Mouse (Mus musculus) liver, embryonic 16.5 days (tissue): ENCODE measurements around the gene Nwd1. TPM values are rescaled to one million over a fixed set of nuclear protein-coding genes. Genes with fewer than 3 reads are reported as not detected.

Experiments used
- ATAC-seq: fragments of 200-750 bp; cut with Nextera tagmentation; 2 replicates; pipeline ENCODE4 v1.8.0; 2017; ENCODE audit warnings: low read depth, mild to moderate bottlenecking, moderate number of reproducible peaks, moderate library complexity
- H3K27ac ChIP-seq: fragments of 300-500 bp; sonication (generic); 2 replicates; pipeline ENCODE4 v1.5.1; 2014; ENCODE audit warnings: mild to moderate bottlenecking, low read length
- H3K27me3 ChIP-seq: fragments of 300-500 bp; sonication (generic); 2 replicates; pipeline ENCODE4 v1.6.1; 2014; ENCODE audit warnings: low read depth, low read length, mixed read lengths; ENCODE audit not compliant: control insufficient read depth, insufficient read depth
- H3K36me3 ChIP-seq: fragments of 300-500 bp; sonication (generic); 2 replicates; pipeline ENCODE4 v1.6.1; 2014; ENCODE audit warnings: mild to moderate bottlenecking; ENCODE audit not compliant: control insufficient read depth, insufficient read depth
- H3K4me1 ChIP-seq: fragments of 300-500 bp; sonication (generic); 2 replicates; pipeline ENCODE4 v1.6.1; 2014; ENCODE audit warnings: low read depth, low read length, mixed read lengths; ENCODE audit not compliant: control insufficient read depth
- H3K4me2 ChIP-seq: fragments of 300-500 bp; sonication (generic); 2 replicates; pipeline ENCODE4 v1.6.1; 2014; ENCODE audit warnings: low read depth, low read length, mixed read lengths
- H3K4me3 ChIP-seq: fragments of 300-500 bp; sonication (generic); 2 replicates; pipeline ENCODE4 v1.5.1; 2014; ENCODE audit warnings: low read depth, mild to moderate bottlenecking, low read length
- H3K9ac ChIP-seq: fragments of 300-500 bp; sonication (generic); 2 replicates; pipeline ENCODE4 v1.6.1; 2014; ENCODE audit warnings: low read depth, low read length
- H3K9me3 ChIP-seq: fragments of 300-500 bp; sonication (generic); replicated peaks from 2 replicates; pipeline ENCODE4 v1.6.1; 2016; ENCODE audit warnings: low read length; ENCODE audit not compliant: control insufficient read depth
- WGBS: fragments of 180-500 bp; shearing (Covaris S2); extraction: QIAGEN DNeasy Blood & Tissue Kit; methylation state at CpG from one replicate; pipeline ENCODE4 v1.1.7; 2014; ENCODE audit not compliant: insufficient replicate concordance; 5-methylcytosine and 5-hydroxymethylcytosine counted together
- polyA plus RNA-seq: library from polyadenylated mRNA; unstranded; fragments of >200 nt; fragmentation: Nextera tagmentation; extraction: Ambion mirVana; gene quantifications from 2 replicates; pipeline ENCODE4 v1.2.1, GENCODE M21; 2015

Gene Nwd1
- polyA plus RNA-seq, 1 experiment from 2014 or later: 0.05 TPM

- peaks cover 23% of the 10 kb centered on the region for H3K36me3 ChIP-seq
- 56% methylated on average over 3 of the region's 3 CpGs for WGBS
Measured at GRCm38 (mm10) chr8:72752289-72752688, 105.8 kb downstream of the Nwd1 start.

GRCm38 (mm10) chr8:72753165-72753564 is 106.7 kb downstream of the Nwd1 start:
- Histone ChIP-seq H3K4me1 (no peaks in the 10 kb centered on the region), H3K27me3 (no peaks in the 10 kb centered on the region), H3K27ac (no peak overlapping the region), H3K4me3 (no peak overlapping the region), H3K9ac (no peak overlapping the region), H3K36me3 (peaks cover 21% of the 10 kb centered on the region), H3K4me2 (no peak overlapping the region), H3K9me3 (no peaks in the 10 kb centered on the region)
- 87% methylated on average over 9 of the region's 9 CpGs for WGBS
- ATAC-seq: no peak

More at GRCm38 (mm10) chr8:72752289-72752688, 105.8 kb downstream of the Nwd1 start:
- no peaks in the 10 kb centered on the region for H3K9me3 ChIP-seq
- no peak overlapping the region for H3K27ac ChIP-seq
- H3K4me3 ChIP-seq: no peak overlapping the region
- H3K4me2 ChIP-seq: no peak overlapping the region
- no peak for ATAC-seq
- no peak overlapping the region for H3K9ac ChIP-seq
- H3K27me3 ChIP-seq: no peaks in the 10 kb centered on the region
- H3K4me1 ChIP-seq: no peaks in the 10 kb centered on the region

GRCm38 (mm10) chr8:72753781-72754180 is 107.3 kb downstream of the Nwd1 start:
- H3K27ac ChIP-seq: no peak overlapping the region
- ATAC-seq: no peak
- peaks cover 21% of the 10 kb centered on the region for H3K36me3 ChIP-seq
- H3K4me3 ChIP-seq: no peak overlapping the region
- H3K9ac ChIP-seq: no peak overlapping the region
- H3K27me3 ChIP-seq: no peaks in the 10 kb centered on the region
- WGBS: 76% methylated on average over 2 of the region's 2 CpGs
- H3K4me2 ChIP-seq: no peak overlapping the region
- H3K9me3 ChIP-seq: no peaks in the 10 kb centered on the region
- no peaks in the 10 kb centered on the region for H3K4me1 ChIP-seq

GRCm38 (mm10) chr8:72756031-72756430 is 109.5 kb downstream of the Nwd1 start:
- H3K27me3 ChIP-seq: no peaks in the 10 kb centered on the region
- H3K9me3 ChIP-seq: no peaks in the 10 kb centered on the region
- no peaks in the 10 kb centered on the region for H3K4me1 ChIP-seq
- WGBS: 75% methylated on average over 2 of the region's 2 CpGs
- no peak overlapping the region for H3K4me3 ChIP-seq
- peaks cover 10% of the 10 kb centered on the region for H3K36me3 ChIP-seq
- ATAC-seq: no peak
- H3K4me2 ChIP-seq: no peak overlapping the region
- H3K9ac ChIP-seq: no peak overlapping the region
- no peak overlapping the region for H3K27ac ChIP-seq

- H3K9me3 ChIP-seq: no peaks in the 10 kb centered on the region
- H3K4me1 ChIP-seq: no peaks in the 10 kb centered on the region
- ATAC-seq: no peak
- no peak overlapping the region for H3K4me2 ChIP-seq
- H3K27ac ChIP-seq: no peak overlapping the region
- no peaks in the 10 kb centered on the region for H3K27me3 ChIP-seq
- peaks cover 10% of the 10 kb centered on the region for H3K36me3 ChIP-seq
- H3K9ac ChIP-seq: no peak overlapping the region
- WGBS: 88% methylated on average over 35 of the region's 35 CpGs
- no peak overlapping the region for H3K4me3 ChIP-seq
Measured at GRCm38 (mm10) chr8:72756771-72757390, 110.4 kb downstream of the Nwd1 start.

- H3K27me3 ChIP-seq: no peaks in the 10 kb centered on the region
- H3K9me3 ChIP-seq: no peaks in the 10 kb centered on the region
- no peak overlapping the region for H3K27ac ChIP-seq
- H3K4me2 ChIP-seq: no peak overlapping the region
- no peak overlapping the region for H3K4me3 ChIP-seq
- 71% methylated on average over 15 of the region's 15 CpGs for WGBS
- H3K36me3 ChIP-seq: peaks cover 10% of the 10 kb centered on the region
- no peaks in the 10 kb centered on the region for H3K4me1 ChIP-seq
- ATAC-seq: no peak
- no peak overlapping the region for H3K9ac ChIP-seq
Measured at GRCm38 (mm10) chr8:72757426-72758195, 111.1 kb downstream of the Nwd1 start.

GRCm38 (mm10) chr8:72758310-72758709 is 111.8 kb downstream of the Nwd1 start:
- Histone ChIP-seq H3K4me2 (no peak overlapping the region), H3K9me3 (no peaks in the 10 kb centered on the region), H3K4me1 (no peaks in the 10 kb centered on the region), H3K9ac (no peak overlapping the region), H3K27ac (no peak overlapping the region), H3K36me3 (peaks cover 10% of the 10 kb centered on the region), H3K27me3 (no peaks in the 10 kb centered on the region), H3K4me3 (no peak overlapping the region)
- no peak for ATAC-seq

GRCm38 (mm10) chr8:72760216-72760615 is 113.7 kb downstream of the Nwd1 start:
- H3K36me3 ChIP-seq: peaks cover 5% of the 10 kb centered on the region
- H3K9ac ChIP-seq: no peak overlapping the region
- no peak for ATAC-seq
- WGBS: 63% methylated on average over 3 of the region's 3 CpGs
- no peaks in the 10 kb centered on the region for H3K4me1 ChIP-seq
- H3K9me3 ChIP-seq: no peaks in the 10 kb centered on the region
- no peak overlapping the region for H3K4me3 ChIP-seq
- no peak overlapping the region for H3K4me2 ChIP-seq
- H3K27me3 ChIP-seq: no peaks in the 10 kb centered on the region
- no peak overlapping the region for H3K27ac ChIP-seq

GRCm38 (mm10) chr8:72761322-72762051 is 115.0 kb downstream of the Nwd1 start, which contains the start of gene F2rl3:
F2rl3 (plus strand) TSS chr8:72761880.
- Histone ChIP-seq H3K9ac (no peak within 1 kb of the TSS), H3K27ac (no peak within 1 kb of the TSS), H3K4me3 (no peak within 1 kb of the TSS), H3K4me2 (no peak within 1 kb of the TSS), H3K36me3 (peaks cover 5% of the 10 kb centered on the region), H3K27me3 (no peaks in the 10 kb centered on the region), H3K9me3 (no peaks in the 10 kb centered on the region), H3K4me1 (no peaks in the 10 kb centered on the region)
- no peak for ATAC-seq
- WGBS: 18% methylated on average over 7 of the region's 7 CpGs
